Comparison of ENCODE assay signal across 10 mouse cellular contexts in the genomic region with DNA sequence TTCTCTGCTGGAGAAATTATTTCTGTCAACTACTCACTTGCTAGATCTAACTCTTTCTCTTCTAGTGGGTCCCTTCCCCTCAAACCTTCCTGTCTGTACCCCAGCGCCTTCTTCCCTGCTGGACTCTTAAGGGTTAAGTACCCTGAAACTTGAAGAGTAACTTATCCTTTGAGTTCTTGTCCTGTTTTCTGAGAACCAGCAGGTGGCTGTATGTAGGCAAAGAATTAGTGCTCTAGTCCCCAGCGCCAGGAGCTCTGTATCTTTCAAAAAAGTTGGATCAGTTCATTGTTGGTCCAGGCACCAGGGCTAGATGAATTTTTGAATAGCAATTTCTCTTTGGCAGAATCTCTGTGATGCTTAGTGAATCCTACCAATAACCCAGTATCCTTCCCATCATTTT. TPM values are rescaled to one million over a fixed set of nuclear protein-coding genes. Genes with fewer than 3 reads are reported as not detected.
DNase-seq lines count a peak whose midpoint lies in the region; ATAC-seq and TF ChIP-seq lines count a peak whose summit lies in the region.
"Had no signal": no experiment of that assay in that cellular context is flagged by ENCODE, and none has a peak within 500 bp of the region (broad histone marks: within the 10 kb centered on the region; RNA-seq: fewer than 3 reads in every experiment).

No protein-coding gene starts in this region.

- H3K27me3 ChIP-seq in heart, embryonic 10.5 days (ENCODE audit: insufficient read depth, poor library complexity, severe bottlenecking) = peaks cover 11% of the 10 kb centered on the region; the same call in 1 of the 2 replicates
- peaks cover 10% of the 10 kb centered on the region; the same call in 1 of the 2 replicates for H3K27me3 ChIP-seq in heart, embryonic 12.5 days (replicated peaks)
- H3K27me3 ChIP-seq in kidney, postnatal 0 days (ENCODE audit: insufficient read depth, low read length) = no peaks in the 10 kb centered on the region
- H3K27me3 ChIP-seq in neural tube, embryonic 13.5 days = no peaks in the 10 kb centered on the region
- no peaks in the 10 kb centered on the region for H3K27me3 ChIP-seq in thymus, adult 2 months (ENCODE audit: control insufficient read depth, insufficient read depth, low read length)

- no peak for DNase-seq in heart, embryonic 10.5 days (ENCODE audit: low spot score)
- DNase-seq in kidney, postnatal 0 days (ENCODE audit: low spot score) = no peak
- no peak for DNase-seq in kidney, adult 18-20 months
- DNase-seq in neural tube, embryonic 10.5 days (ENCODE audit: extremely low spot score, low spot score) = no peak
- no peak for DNase-seq in thymus, adult 2 months
- no peak for DNase-seq in layer of hippocampus, adult 11-12 months (ENCODE audit: low spot score)

- H3K9ac ChIP-seq in heart, embryonic 12.5 days = no peak overlapping the region
- peak overlapping the region; percentile 42; the same call in 1 of the 2 replicates for H3K9ac ChIP-seq in kidney, postnatal 0 days (ENCODE audit: low read depth, low read length)
- H3K9ac ChIP-seq in neural tube, embryonic 13.5 days = 0 out of 2 replicates have a peak overlapping the region, but pooled peaks have one; percentile 9

- H3K4me3 ChIP-seq in heart, embryonic 10.5 days = peak overlapping the region; percentile 31; the same call in 1 of the 2 replicates
- H3K4me3 ChIP-seq in heart, embryonic 12.5 days = no peak overlapping the region
- H3K4me3 ChIP-seq in kidney, postnatal 0 days (replicated peaks; ENCODE audit: low read depth, low read length) = peak overlapping the region; percentile 28
- peak overlapping the region; percentile 22 for H3K4me3 ChIP-seq in neural tube, embryonic 13.5 days
- no peak overlapping the region for H3K4me3 ChIP-seq in thymus, adult 2 months (ENCODE audit: control insufficient read depth, insufficient read depth, low read length)

- H3K4me2 ChIP-seq in heart, embryonic 12.5 days = no peak overlapping the region
- H3K4me2 ChIP-seq in kidney, postnatal 0 days (ENCODE audit: low read length) = peak overlapping the region; percentile 23; the same call in 1 of the 2 replicates
- no peak overlapping the region for H3K4me2 ChIP-seq in neural tube, embryonic 13.5 days

- 25% methylated on average over 2 of the region's 2 CpGs for WGBS in heart, embryonic 10.5 days
- 35% methylated on average over 2 of the region's 2 CpGs for WGBS in heart, embryonic 12.5 days
- 24% methylated on average over 2 of the region's 2 CpGs for WGBS in kidney, postnatal 0 days
- WGBS in neural tube, embryonic 13.5 days = 35% methylated on average over 2 of the region's 2 CpGs
- 27% methylated on average over 2 of the region's 2 CpGs for WGBS in thymus, adult 2 months

- ATAC-seq in heart, embryonic 12.5 days (ENCODE audit: insufficient number of reproducible peaks, low FRiP score) = no peak
- no peak for ATAC-seq in kidney, postnatal 0 days (replicated peaks; ENCODE audit: low FRiP score, low read depth)
- no peak for ATAC-seq in neural tube, embryonic 13.5 days (ENCODE audit: low read depth)

- TF ChIP-seq POLR2A in thymus, adult 2 months (IDR thresholded peaks at IDR 0.05; ENCODE audit: control insufficient read depth, extremely low read depth, insufficient read depth, low read length, poor library complexity) = no peak

- H3K36me3 ChIP-seq in heart, embryonic 10.5 days = no peaks in the 10 kb centered on the region
- no peaks in the 10 kb centered on the region for H3K36me3 ChIP-seq in heart, embryonic 12.5 days
- H3K36me3 ChIP-seq in kidney, postnatal 0 days (ENCODE audit: insufficient read depth, low read length) = no peaks in the 10 kb centered on the region
- no peaks in the 10 kb centered on the region for H3K36me3 ChIP-seq in neural tube, embryonic 13.5 days
- H3K36me3 ChIP-seq in thymus, adult 2 months (ENCODE audit: control insufficient read depth, insufficient read depth, low read length) = no peaks in the 10 kb centered on the region

- no peaks in the 10 kb centered on the region for H3K9me3 ChIP-seq in heart, embryonic 10.5 days
- no peaks in the 10 kb centered on the region for H3K9me3 ChIP-seq in heart, embryonic 12.5 days (replicated peaks)
- H3K9me3 ChIP-seq in kidney, postnatal 0 days (replicated peaks; ENCODE audit: low read length) = no peaks in the 10 kb centered on the region
- H3K9me3 ChIP-seq in neural tube, embryonic 13.5 days = no peaks in the 10 kb centered on the region

- TF ChIP-seq CTCF in kidney, postnatal 0 days (IDR thresholded peaks at IDR 0.05; ENCODE audit: low read depth) = peak; percentile 25; the same call in 1 of the 2 replicates
- TF ChIP-seq CTCF in thymus, adult 2 months (IDR thresholded peaks at IDR 0.05; ENCODE audit: borderline replicate concordance, control insufficient read depth, extremely low read depth, insufficient read depth, low read length, poor library complexity) = no peak

- peaks cover 39% of the 10 kb centered on the region for H3K4me1 ChIP-seq in heart, embryonic 10.5 days
- peaks cover 20% of the 10 kb centered on the region for H3K4me1 ChIP-seq in heart, embryonic 12.5 days (replicated peaks)
- no peaks in the 10 kb centered on the region for H3K4me1 ChIP-seq in kidney, postnatal 0 days (replicated peaks; ENCODE audit: insufficient read depth, low read length)
- no peaks in the 10 kb centered on the region for H3K4me1 ChIP-seq in neural tube, embryonic 13.5 days (replicated peaks)
- H3K4me1 ChIP-seq in thymus, adult 2 months (replicated peaks; ENCODE audit: control insufficient read depth, insufficient read depth, low read length) = peaks cover 6% of the 10 kb centered on the region

- no peak overlapping the region for H3K27ac ChIP-seq in heart, embryonic 10.5 days
- no peak overlapping the region for H3K27ac ChIP-seq in heart, embryonic 12.5 days (ENCODE audit: poor library complexity, severe bottlenecking)
- H3K27ac ChIP-seq in kidney, postnatal 0 days = no peak overlapping the region; the same call in 1 of the 2 replicates
- no peak overlapping the region for H3K27ac ChIP-seq in neural tube, embryonic 13.5 days (replicated peaks)
- H3K27ac ChIP-seq in thymus, adult 2 months (ENCODE audit: control insufficient read depth, insufficient read depth, low read length) = no peak overlapping the region

RNA-seq across cellular contexts. Expression of gene Aplnr, which starts 2.1 kb away (rescaled TPM):
- polyA plus RNA-seq in heart, embryonic 10.5 days (2016; fragmentation: Nextera tagmentation; extraction: Ambion mirVana) = 7.0 and 23.8 TPM in 2 replicates
- polyA plus RNA-seq in heart, embryonic 12.5 days (2016; fragmentation: Nextera tagmentation; extraction: Ambion mirVana) = 8.5 and 8.6 TPM in 2 replicates
- 77.7 and 81.3 TPM in 2 replicates for polyA plus RNA-seq in kidney, postnatal 0 days (2015; fragmentation: Nextera tagmentation; extraction: Ambion mirVana)
- polyA plus RNA-seq in neural tube, embryonic 13.5 days (2015; fragmentation: Nextera tagmentation; extraction: Ambion mirVana) = 41.2 and 43.7 TPM in 2 replicates
- polyA plus RNA-seq in thymus, adult 2 months (2012; rRNA removed) = 4.1 and 4.5 TPM in 2 replicates
- polyA plus RNA-seq: C2C12 had no signal

RNA-seq across cellular contexts. Expression of gene Lrrc55, which starts 58.9 kb away (rescaled TPM):
- 0.14 and 0.20 TPM in 2 replicates for polyA plus RNA-seq in heart, embryonic 10.5 days (2016; fragmentation: Nextera tagmentation; extraction: Ambion mirVana)
- polyA plus RNA-seq in heart, embryonic 12.5 days (2016; fragmentation: Nextera tagmentation; extraction: Ambion mirVana) = 0.18 and 0.22 TPM in 2 replicates
- polyA plus RNA-seq in kidney, postnatal 0 days (2015; fragmentation: Nextera tagmentation; extraction: Ambion mirVana) = 0.47 and 0.84 TPM in 2 replicates
- 5.1 and 5.6 TPM in 2 replicates for polyA plus RNA-seq in neural tube, embryonic 13.5 days (2015; fragmentation: Nextera tagmentation; extraction: Ambion mirVana)
- 0.48 and 0.50 TPM in 2 replicates for polyA plus RNA-seq in thymus, adult 2 months (2012; rRNA removed)
- polyA plus RNA-seq: C2C12; liver, adult 2 months had no signal

Comparison
In these comparisons a context has a peak if more than half of its experiments do, and no peak if none do; other contexts are left out.
1. H3K4me3 ChIP-seq: peak in heart, embryonic 10.5 days (single experiment), kidney, postnatal 0 days (single experiment) and neural tube, embryonic 13.5 days (single experiment); none in heart, embryonic 12.5 days (single experiment) and thymus, adult 2 months (single experiment).